Mouse (Mus musculus) left cerebral cortex, postnatal 10 days (tissue): ENCODE results near the gene Hist1h2ak. TPM values are rescaled to one million over a fixed set of nuclear protein-coding genes. Genes with fewer than 3 reads are reported as not detected.
"Not testable (repeated sequence)": the region's sequence is repeated elsewhere in the genome, so short reads cannot be mapped to it uniquely, and the experiment has no call there.

Source experiments
- DNase-seq, 2 experiments: peaks; one replicate each; pipeline ENCODE4 v3.0.0; 2021 to 2022; ENCODE audit warnings: low spot score in 2 of 2, mixed read lengths in 1 of 2; ENCODE audit errors: extremely low spot score in 1 of 2
- intact Hi-C: fragments of 180-260 bp; cut with DNase I; formaldehyde crosslinking; loops from one replicate; pipeline ENCODE4 v1.15.1; 2025
- total RNA-seq, 2 experiments: library from RNA; stranded (reverse); gene quantifications; 2 replicates each; pipeline ENCODE4 v1.2.3; 2021

Gene Hist1h2ak
- total RNA-seq, 2 experiments from 2014 or later, result 23.0 to 24.1 TPM

DNA sequence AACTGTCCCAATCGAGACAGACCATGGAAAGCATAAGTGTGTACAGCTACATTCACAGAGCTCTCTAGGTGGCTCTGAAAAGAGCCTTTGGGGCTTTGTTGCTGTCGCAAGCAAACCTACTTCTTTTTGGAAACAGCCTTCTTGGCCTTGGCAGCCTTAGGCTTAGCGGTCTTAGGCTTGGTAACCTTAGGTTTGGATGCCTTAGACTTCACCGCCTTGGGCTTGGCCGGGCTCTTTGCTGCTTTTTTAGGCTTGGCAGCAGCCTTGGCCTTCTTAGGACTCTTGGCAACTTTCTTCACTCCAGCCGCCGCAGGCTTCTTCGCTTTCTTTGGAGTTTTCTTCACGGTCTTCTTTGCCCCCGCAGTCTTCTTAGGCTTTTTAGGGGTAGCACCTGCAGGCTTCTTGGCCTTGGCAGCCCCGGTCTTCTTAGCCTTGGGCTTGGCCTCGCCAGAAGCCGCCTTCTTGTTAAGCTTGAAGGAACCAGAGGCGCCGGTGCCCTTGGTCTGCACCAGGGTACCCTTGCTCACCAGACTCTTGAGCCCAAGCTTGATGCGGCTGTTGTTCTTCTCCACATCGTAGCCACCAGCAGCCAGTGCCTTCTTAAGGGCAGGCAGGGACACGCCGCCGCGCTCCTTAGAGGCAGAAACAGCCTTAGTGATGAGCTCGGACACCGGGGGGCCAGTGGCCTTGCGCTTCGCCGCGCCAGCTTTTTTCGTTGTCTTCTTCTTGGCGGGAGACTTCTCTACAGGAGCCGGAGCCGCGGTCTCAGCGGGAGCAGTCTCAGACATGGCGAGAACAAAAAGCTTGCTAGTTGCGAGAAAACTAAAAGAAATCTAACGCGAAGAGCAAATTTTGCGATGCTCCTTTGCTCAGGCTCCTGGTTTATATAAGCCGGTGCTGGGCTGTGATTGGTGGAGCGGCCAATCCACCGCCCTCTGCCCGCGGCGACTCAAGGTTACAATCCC lies 26.4 kb upstream of the Hist1h2ak start, which contains the start of gene Hist1h1b:
Hist1h1b (minus strand) TSS at position 859 of the 965 bp plus-strand sequence.
- intact Hi-C loops, result no loop called here

DNA sequence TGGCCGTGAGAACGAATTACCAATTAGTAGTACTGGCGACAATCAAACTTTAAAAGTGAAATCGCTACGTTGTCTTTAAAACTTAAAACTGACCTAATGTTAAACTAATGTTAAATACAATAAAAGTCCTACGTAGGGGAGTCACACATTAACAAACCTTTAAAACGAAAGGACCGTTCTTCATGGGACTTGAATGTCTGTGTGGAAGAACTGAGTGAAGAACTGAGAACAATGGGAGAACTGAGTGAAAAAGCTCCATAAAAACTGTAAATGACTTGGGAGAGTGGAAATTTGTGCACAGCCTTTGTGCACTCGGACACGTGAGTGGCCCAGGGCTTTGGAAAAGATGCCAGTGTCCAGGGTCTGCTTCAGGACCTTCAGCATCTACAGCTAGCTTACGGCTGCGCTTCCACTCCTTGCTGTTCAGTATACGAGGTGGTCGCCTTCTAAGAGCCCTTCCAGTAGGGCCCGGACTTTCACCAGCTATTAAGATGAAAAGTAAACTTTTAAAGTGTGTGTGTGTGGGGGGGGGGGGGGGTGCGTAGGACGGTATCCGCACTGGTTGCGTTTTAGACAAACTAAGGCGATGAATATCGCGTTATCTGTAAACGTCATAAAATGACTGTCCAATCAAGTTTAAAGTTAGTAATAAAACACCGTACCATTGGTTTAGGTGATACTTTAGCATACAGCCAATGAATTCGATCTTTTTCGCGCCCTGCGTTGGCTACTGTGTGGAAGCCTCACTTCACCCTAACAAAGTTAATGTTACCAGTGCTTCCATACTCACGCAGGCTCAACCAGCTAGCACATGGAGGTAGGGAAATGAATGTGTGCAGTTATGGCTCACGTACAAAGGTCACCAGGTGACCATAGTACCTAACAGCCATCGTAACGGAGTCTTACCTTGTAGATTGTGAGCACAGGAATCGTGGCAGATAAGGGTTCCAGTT lies 25.5 kb upstream of the Hist1h2ak start:
- DNase-seq, result peak; percentile 73 to 76
- intact Hi-C loops, result no loop called here

More for the DNA sequence above, 26.4 kb upstream of the Hist1h2ak start, which contains the start of gene Hist1h1b:
- DNase-seq, result peak in 1 of 2 experiments; percentile 51

DNA sequence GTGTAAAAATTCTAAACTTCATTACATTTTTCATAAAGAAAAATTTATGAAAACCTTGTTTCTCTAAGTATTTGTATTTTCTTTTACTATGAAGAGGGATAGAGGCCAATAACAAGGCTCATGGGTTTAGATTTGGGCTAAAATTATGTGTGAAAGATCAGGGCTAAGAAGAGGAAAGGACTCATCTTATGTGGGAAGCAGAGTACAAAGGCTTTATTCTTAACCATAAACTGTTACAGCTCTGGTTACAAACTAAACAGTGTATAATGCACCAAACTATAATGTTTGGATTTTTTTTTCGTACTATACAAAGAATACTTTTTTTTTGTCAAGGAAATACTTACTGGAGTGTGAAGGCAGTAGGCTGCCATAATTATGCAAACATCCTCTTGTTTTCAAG lies 2.1 kb upstream of the Hist1h2ak start:
- DNase-seq, result no peak
- intact Hi-C loops, result no loop called here

DNA sequence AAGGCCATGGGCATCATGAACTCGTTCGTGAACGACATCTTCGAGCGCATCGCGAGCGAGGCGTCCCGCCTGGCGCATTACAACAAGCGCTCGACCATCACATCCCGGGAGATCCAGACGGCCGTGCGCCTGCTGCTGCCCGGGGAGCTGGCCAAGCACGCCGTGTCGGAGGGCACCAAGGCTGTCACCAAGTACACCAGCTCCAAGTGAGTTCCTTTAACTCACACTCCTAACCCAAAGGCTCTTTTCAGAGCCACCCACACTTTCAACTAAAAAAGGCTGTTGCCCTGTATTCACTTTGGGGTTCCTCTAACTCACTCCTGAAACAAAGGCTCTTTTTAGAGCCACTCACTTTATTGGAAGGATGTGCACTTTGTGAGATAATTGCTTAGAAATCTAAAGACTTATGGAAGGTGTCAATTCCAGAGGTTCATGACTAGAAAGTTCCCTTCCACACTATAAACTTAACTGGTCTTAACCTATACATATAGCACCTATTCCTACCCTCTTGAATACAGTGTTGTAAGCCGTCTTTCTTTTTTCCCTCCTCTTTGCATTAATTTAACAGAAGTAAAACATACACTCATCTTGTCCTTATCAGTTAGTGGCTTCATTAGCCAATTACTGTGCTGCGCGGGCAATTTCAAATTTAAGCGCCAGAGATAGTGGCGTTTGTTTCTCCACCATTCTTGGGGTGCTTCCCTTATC lies 821 bp upstream of the Hist1h2ak start:
- intact Hi-C loops, DNase-seq: not testable (repeated sequence)

DNA sequence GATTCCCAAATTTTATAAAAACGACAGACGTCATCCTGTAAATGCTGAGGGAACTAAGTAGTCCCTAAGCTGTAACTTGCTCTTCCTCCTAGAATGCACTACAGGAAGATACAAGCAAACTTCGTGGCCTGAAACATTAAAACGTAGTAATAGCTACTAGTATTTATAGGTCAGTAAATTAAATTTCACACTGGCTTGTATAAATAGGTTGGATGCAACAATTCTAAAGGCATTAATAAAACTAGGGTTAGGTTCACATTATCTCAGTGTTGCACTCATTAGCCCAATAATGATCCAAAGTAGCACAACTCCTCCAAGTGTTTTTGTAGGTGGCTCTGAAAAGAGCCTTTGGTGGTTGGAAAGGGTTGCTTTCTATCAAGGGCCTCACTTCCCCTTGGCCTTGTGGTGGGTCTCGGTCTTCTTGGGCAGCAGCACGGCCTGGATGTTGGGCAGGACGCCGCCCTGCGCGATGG lies 540 bp downstream of the Hist1h2ak start:
- no peak for DNase-seq
- intact Hi-C loops, result no loop called here

DNA sequence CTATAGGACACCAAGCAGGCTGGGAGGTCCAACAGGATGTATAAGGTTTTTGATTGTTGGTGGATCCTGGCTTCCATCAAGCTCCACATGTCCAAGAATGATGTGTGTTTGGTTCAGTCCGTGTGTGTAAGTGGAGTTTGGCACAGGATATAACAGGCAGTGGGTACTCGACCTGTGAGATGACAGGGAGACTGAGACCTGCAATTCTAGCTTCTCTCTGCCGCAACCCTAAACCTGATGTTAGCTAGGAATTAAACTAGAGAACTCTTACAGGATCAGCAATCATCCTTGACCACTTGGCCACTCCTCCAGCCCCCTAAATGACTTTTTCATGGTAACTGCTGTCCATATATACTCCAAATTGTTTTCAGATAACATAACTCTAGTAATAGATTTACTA lies 1.3 kb downstream of the Hist1h2ak start:
- DNase-seq, result no peak
- intact Hi-C loops, result no loop called here

DNA sequence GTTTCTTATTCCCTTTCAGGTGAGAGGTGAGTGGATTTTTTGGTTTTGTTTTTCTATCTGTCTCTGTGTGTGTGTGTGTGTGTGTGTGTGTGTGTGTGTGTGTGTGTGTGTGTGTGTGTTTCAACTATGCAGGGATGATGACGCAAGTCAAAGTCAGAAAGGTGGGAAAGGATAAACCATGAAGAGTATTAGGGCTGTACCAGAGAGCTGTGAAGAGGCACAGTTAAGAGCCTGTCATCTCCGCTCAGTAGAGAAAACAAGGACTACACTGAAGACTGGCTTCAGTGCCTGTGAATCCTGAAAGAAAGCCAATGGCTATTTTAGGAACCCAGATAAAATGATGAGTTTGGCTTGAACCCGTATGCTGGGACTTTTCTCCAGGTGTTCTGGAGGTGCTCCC lies 1.8 kb downstream of the Hist1h2ak start:
- no peak for DNase-seq

DNA sequence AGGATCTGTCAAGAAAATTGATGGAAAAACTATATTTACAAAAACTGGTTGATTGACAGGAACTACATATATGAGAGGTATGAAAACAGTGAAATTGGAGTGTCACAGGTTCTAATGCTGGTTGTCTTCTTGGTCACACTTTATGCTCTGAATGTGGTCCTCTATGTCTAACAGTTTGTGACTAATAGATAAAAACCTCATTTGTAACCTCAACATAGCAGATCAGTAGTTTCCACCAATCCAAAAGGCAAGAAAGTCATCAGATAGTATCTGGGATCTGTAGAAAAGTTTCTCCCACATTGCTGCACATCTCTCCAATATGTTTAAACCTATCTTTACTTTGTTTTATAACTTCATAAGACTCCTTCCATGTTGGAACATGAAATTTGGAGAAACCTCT lies 2.2 kb downstream of the Hist1h2ak start:
- intact Hi-C loops, result no loop called here
- DNase-seq, result no peak

More for the DNA sequence above, 1.8 kb downstream of the Hist1h2ak start:
- intact Hi-C loops, result no loop called here

DNA sequence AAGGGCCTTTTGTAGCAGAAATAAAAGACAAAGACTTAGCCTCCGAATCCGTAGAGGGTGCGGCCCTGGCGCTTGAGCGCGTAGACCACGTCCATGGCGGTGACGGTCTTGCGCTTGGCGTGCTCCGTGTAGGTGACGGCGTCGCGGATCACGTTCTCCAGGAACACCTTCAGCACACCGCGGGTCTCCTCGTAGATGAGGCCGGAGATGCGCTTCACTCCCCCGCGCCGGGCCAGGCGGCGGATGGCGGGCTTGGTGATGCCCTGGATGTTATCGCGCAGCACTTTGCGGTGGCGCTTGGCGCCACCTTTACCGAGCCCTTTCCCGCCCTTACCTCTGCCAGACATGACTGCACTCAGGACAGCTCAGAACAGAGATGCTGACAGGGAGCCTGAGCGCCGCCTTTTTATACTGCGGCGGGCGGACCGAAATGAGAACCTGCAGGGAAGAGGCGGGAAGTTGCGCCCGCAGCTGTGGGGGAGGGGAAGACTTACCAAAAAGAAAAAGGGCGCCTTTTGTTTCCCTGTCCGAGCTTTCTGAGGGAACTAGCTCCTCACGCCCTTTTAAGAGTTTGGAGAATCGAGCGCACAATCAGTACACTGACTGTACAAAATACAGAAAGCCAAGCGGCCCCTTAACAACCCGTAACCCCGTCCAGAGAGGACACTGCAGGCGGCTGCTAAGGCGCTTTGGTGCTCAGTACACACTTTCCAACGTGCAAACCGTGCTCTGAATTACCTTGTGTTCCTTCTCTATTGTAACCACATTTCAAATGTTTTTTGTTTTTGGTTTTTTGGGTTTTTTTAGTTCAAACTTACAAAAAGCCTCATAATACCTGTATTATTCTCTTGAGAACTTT lies 3.2 kb downstream of the Hist1h2ak start, which contains the start of gene Hist1h4k:
Hist1h4k (minus strand) TSS at position 347 of the 859 bp plus-strand sequence.
- intact Hi-C loops, result not testable (repeated sequence)

DNA sequence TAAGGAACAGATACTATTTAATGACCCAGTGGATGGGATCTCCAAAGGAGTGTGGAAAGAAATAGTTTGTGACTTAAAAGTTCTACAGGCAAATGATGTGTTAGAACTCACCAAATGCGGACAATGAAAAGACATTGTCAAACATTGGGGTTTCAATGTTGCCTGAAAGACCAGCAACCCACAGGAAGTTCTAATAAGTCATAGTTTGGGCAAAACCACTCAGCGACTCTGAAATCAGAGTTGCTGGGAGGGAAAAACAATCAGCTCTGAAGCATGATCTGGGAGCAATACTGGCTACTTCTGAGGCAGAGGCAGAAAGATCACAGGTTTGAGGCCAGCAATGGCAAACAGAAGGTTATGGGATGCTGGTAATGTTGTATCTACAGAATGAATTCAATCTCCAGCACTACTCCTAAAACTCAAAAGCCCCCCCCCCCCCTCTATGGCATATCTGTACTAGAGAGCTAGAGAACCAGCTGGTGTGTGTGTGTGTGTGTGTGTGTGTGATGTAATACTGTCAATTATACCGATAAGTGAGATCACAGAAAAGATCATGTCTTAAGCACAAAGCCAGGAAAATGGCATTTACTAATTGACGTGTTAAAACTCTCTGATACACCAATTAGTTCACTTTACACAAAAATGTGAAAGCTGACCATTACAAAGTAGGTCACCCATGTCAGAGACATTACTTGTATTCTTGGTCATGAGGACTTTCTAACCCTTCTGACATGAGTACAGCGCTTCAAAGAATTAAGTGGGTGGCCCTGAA lies 4.1 kb downstream of the Hist1h2ak start:
- no peak for DNase-seq
- intact Hi-C loops, result no loop called here

More for the DNA sequence above, 3.2 kb downstream of the Hist1h2ak start, which contains the start of gene Hist1h4k:
- DNase-seq, result peak; percentile 92 to 94

DNA sequence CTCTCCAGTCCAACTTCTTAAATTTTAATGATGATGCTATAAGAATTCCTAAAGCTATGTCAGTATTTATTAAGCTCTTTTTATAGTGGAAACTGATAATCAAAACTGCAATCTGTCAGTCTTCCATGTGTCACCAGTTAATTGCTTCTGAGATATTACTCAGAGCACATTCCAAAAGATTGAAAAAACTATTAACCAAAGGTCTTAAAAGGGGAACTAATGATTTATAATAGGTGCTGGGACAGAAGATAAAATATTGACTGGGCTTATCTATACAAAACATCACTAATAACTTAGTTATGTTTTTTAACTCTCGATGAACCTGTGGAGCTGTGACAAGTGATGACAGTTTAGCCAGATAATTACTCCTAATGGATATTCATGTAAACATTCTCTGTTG lies 8.6 kb downstream of the Hist1h2ak start:
- DNase-seq, result no peak
- intact Hi-C loops, result no loop called here

DNA sequence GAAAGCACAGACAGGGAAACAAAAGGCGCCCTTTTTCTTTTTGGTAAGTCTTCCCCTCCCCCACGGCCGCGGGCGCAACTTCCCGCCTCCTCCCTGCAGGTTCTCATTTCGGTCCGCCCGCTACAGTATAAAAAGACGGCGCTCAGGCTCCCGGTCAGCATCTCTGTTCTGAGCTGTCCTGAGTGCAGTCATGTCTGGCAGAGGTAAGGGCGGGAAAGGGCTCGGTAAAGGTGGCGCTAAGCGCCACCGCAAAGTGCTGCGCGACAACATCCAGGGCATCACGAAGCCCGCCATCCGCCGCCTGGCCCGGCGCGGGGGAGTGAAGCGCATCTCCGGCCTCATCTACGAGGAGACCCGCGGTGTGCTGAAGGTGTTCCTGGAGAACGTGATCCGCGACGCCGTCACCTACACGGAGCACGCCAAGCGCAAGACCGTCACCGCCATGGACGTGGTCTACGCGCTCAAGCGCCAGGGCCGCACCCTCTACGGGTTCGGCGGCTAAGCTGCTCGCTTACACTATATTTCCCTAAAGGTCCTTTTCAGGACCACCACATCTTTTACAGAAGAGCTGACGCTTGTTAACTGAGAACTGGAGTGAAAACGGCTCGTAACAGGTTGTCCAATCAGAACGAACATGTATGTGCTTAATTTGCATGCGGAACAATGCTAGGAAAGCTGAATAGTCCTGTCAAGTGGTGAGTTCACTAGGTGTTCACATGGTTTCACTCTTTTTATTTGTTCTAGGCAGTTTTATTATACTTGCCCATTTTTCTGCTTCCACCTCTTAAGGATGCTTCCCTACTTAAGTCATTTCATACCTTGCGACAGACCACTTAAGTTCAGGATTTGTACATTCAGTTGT lies 18.5 kb downstream of the Hist1h2ak start, which contains the start of gene Hist1h4j:
Hist1h4j (plus strand) TSS at position 159 of the 862 bp plus-strand sequence.
- peak; percentile 77 to 86 for DNase-seq
- intact Hi-C loops, result loop anchor here (2.0 kb wide), 1 partner anchor 20 kb away; no protein-coding TSS in a partner anchor

DNA sequence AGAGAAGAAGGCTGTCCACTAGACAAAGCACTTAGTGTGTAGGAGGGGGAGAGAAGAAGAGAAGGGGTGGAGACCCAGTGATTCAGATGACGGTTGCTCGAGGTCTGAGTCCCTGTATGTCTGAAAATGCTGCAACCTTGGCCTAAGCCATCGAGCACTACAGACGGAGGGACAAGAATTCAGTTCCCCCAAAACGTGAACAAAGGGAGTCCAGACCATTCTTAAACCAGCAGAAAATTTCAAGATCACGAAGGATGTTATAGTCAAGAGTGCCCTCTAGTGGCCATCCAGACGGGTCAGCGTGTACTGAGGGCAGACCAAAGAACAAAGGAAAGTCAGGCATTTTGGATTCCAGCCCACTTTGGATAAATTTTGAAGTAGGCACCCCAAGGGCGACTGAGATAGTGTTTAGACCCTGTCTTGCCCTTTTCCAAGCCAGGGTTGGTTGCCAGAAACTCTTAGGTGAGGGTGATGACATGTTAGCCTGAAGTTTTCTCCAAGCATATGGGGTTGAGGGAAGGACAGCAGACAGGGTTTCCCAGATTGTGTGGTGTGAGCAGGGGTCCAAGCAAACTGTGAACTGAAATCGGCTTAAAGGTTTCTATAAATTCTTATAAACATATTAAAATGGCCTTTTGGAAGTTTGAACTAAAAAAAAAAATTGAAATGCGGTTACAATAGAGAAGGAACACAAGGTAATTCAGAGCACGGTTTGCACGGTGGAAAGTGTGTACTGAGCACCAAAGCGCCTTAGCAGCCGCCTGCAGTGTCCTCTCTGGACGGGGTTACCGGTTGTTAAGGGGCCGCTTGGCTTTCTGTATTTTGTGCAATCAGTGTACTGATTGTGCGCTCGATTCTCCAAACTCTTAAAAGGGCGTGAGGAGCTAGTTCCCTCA lies 19.4 kb downstream of the Hist1h2ak start:
- peak; percentile 77 to 79 for DNase-seq
- intact Hi-C loops, result loop anchor here (2.0 kb wide), 1 partner anchor 19 kb away; no protein-coding TSS in a partner anchor

DNA sequence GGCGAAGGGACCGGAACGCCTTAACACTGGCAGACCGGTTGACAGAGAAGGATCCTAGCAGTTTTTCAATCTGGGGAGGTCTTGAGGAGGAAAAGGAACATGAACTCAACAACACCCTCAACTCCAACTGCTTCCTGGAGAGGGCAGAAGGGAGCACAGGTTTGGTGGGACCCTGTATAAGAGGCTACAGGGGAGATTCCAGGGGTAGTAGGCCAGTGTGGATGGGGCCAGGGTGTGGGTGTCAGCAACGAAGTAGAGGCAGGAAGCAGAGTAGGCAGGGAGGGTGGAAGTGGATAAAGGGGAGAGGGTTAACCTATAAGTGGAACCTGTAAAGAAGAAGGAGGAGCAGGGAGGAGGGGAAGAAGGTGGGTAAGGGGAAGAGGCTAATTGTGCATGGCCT lies 20.2 kb downstream of the Hist1h2ak start:
- no peak for DNase-seq
- intact Hi-C loops, result no loop called here

DNA sequence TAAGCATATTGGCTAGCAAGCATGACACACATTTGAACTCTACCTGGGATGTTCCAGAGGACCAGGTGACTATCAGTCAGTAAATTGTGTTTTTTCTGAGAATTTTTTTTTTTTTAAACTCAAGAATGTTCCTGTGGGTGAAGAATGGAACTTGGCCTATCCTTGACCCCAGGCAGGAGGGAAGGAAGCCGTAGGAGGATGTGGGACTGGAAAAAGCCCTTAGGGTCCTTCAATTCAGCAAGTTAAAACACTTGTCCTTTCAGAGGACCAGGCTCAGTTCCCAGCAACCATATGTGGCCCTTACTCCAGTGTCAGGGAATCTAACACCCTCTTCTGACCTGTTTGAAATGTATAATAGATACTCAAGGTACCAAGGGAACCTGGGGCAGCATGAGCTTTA lies 24.1 kb downstream of the Hist1h2ak start:
- no peak for DNase-seq
- intact Hi-C loops, result no loop called here
